Mouse (Mus musculus) heart, embryonic 13.5 days (tissue): ENCODE measurements around the gene Sec16b. TPM values are rescaled to one million over a fixed set of nuclear protein-coding genes. Genes with fewer than 3 reads are reported as not detected.
A peak's percentile ranks its signal among the peaks of the same experiment; 100 is the strongest.

Experiments used
- ATAC-seq: fragments of 200-750 bp; cut with Nextera tagmentation; 2 replicates; pipeline ENCODE4 v1.8.0; 2017; ENCODE audit warnings: moderate TSS enrichment; ENCODE audit not compliant: insufficient number of reproducible peaks, low FRiP score, low TSS enrichment; ENCODE audit errors: extremely low read depth
- H3K27ac ChIP-seq: fragments of 300-500 bp; sonication (generic); replicated peaks from 2 replicates; pipeline ENCODE4 v1.5.1; 2015; ENCODE audit warnings: moderate library complexity, mild to moderate bottlenecking, inconsistent platforms
- H3K27me3 ChIP-seq: fragments of 300-500 bp; sonication (generic); replicated peaks from 2 replicates; pipeline ENCODE4 v1.6.1; 2015; ENCODE audit warnings: mild to moderate bottlenecking, inconsistent platforms
- H3K36me3 ChIP-seq: fragments of 300-500 bp; sonication (generic); 2 replicates; pipeline ENCODE4 v1.6.1; 2015; ENCODE audit warnings: mild to moderate bottlenecking, inconsistent platforms
- H3K4me1 ChIP-seq: fragments of 300-500 bp; sonication (generic); 2 replicates; pipeline ENCODE4 v1.6.1; 2015; ENCODE audit warnings: inconsistent platforms
- H3K4me2 ChIP-seq: fragments of 300-500 bp; sonication (generic); 2 replicates; pipeline ENCODE4 v1.6.1; 2015; ENCODE audit warnings: inconsistent platforms, mild to moderate bottlenecking, moderate library complexity
- H3K4me3 ChIP-seq: fragments of 300-500 bp; sonication (generic); 2 replicates; pipeline ENCODE4 v1.5.1; 2015; ENCODE audit warnings: moderate library complexity, mild to moderate bottlenecking, inconsistent platforms
- H3K9ac ChIP-seq: fragments of 300-500 bp; sonication (generic); 2 replicates; pipeline ENCODE4 v1.6.1; 2015; ENCODE audit warnings: inconsistent platforms, mild to moderate bottlenecking, moderate library complexity
- H3K9me3 ChIP-seq: fragments of 300-500 bp; sonication (generic); 2 replicates; pipeline ENCODE4 v1.6.1; 2016; ENCODE audit warnings: inconsistent platforms
- WGBS: fragments of 180-500 bp; shearing (Covaris S2); methylation state at CpG from one replicate; pipeline ENCODE4 v1.1.7; 2015; ENCODE audit warnings: mixed read lengths; 5-methylcytosine and 5-hydroxymethylcytosine counted together
- polyA plus RNA-seq: library from polyadenylated mRNA; unstranded; fragments of >200 nt; fragmentation: Nextera tagmentation; extraction: Ambion mirVana; gene quantifications from 2 replicates; pipeline ENCODE4 v1.2.1, GENCODE M21; 2015

Gene Sec16b
- polyA plus RNA-seq, 1 experiment from 2014 or later, result 1.2 TPM

DNA sequence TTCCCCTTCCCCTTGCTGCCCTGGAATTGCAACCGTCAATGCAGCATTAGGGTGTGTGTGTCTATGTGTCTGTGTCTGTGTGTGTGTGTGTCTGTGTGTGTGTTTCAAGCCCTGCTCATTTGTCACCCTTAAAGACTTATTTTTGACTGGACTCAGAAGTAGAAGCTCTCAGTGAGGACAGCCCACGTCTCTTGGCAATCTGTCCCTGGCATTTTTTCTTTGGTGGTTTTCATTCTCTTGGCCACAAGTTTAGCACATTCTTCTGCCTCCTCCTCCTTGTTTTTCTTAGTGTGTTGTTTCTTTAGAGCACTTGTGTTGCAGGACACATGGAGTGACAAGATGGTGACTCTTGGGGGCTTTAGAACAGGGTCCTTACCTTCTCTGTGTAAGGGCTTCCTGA lies 30.3 kb upstream of the Sec16b start:
- Histone ChIP-seq H3K4me3 (no peak overlapping the region), H3K4me2 (no peak overlapping the region), H3K9ac (no peak overlapping the region), H3K27me3 (no peaks in the 10 kb centered on the region), H3K4me1 (peaks cover 9% of the 10 kb centered on the region), H3K27ac (no peak overlapping the region), H3K9me3 (no peaks in the 10 kb centered on the region), H3K36me3 (peaks cover 29% of the 10 kb centered on the region)
- ATAC-seq, result no peak
- 44% methylated on average over 2 of the region's 2 CpGs for WGBS

DNA sequence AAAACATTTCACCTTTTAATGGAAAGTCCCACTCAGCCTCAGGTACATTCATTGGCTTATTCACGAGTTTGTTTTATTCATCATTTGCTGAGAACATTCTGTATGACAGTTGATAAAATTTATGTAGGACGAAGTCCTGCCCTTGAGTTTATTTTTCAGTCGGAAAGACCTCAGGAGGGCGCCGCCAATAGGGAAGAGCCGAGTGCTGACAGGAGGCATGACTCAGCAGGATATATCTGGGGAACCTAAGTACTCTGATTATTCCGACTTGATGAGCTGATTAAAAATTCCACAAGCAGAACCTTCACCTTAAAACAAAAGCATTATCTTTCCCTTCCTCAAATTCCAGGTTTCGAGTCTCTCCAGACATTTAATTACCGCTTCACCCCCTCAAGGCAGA lies 26.4 kb upstream of the Sec16b start:
- WGBS, result 10% methylated on average over 9 of the region's 9 CpGs
- Histone ChIP-seq H3K4me2 (no peak overlapping the region), H3K27me3 (no peaks in the 10 kb centered on the region), H3K27ac (no peak overlapping the region), H3K36me3 (peaks cover 14% of the 10 kb centered on the region), H3K4me3 (no peak overlapping the region), H3K4me1 (peaks cover 9% of the 10 kb centered on the region), H3K9ac (no peak overlapping the region), H3K9me3 (no peaks in the 10 kb centered on the region)
- no peak for ATAC-seq

DNA sequence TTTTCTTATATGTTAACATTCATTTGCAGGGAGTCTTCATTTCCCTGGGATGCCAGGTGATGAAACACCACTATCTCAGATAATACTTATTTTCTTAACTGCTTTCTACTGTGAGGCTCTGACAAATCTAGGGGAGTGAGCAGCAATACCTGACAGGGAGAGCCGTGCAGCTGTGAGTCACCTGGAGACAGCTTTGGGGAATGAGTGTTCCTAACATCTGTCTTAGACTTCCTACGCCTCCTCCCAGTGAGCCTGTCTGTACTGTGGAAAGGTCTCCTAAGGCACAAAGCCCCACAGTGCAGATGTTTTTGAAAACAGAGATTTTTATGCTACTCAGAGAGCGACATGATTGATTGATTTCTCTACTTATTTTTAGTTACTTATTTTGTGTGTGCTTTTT lies 25.6 kb upstream of the Sec16b start:
- Histone ChIP-seq H3K9me3 (no peaks in the 10 kb centered on the region), H3K4me1 (peaks cover 9% of the 10 kb centered on the region), H3K4me2 (no peak overlapping the region), H3K27me3 (no peaks in the 10 kb centered on the region), H3K27ac (no peak overlapping the region), H3K36me3 (peaks cover 14% of the 10 kb centered on the region), H3K4me3 (no peak overlapping the region), H3K9ac (0 out of 2 replicates have a peak overlapping the region, but pooled peaks have one; percentile 33)
- whole genome bisulfite sequencing, result 60% methylated on average over 3 of the region's 3 CpGs
- ATAC-seq, result no peak

DNA sequence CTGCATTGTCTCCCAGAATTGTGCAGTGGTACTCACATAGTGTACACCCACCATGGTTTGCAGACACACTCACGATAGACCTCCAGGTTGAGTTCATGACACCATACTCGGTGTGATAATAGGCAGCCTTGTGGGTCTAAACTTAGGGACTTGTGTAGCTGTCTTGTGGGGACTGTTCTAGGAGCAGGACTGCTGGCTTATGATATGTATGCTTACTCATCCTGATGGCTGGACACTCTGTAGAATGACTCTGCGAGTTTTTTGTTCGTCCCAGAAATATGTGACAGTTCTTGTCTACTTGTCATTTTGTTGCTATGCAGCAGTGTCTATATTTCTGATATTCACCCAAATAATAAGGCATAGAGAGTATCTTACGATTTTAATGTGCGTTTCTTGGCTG lies 24.9 kb upstream of the Sec16b start:
- WGBS, result 80% methylated on average over 6 of the region's 6 CpGs
- H3K9ac ChIP-seq, result no peak overlapping the region
- H3K36me3 ChIP-seq, result peaks cover 14% of the 10 kb centered on the region
- H3K4me2 ChIP-seq, result no peak overlapping the region
- no peak overlapping the region for H3K4me3 ChIP-seq
- no peaks in the 10 kb centered on the region for H3K9me3 ChIP-seq
- H3K27ac ChIP-seq, result no peak overlapping the region
- no peak; the same call in 1 of the 2 replicates for ATAC-seq
- no peaks in the 10 kb centered on the region for H3K27me3 ChIP-seq
- H3K4me1 ChIP-seq, result peaks cover 9% of the 10 kb centered on the region

DNA sequence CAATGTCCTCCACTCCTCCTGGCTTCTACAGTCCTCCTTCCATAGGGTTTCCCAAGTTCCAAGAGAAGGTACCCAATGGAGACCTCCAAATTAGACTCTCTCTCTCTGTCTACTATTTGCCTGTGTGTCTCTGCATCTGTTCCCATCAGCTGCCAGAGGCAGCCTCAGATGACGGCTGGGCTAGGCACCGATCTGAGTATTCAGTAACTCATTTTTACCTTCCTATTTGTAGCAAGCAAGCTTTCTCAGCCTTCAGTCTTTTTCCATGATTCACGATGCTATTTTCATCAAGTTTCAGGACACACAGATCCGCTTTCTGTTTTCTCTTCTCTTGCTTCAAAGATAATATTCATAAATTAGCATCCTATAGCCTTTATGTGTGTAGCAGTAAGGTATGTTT lies 22.4 kb upstream of the Sec16b start:
- no peak overlapping the region for H3K27ac ChIP-seq
- H3K9me3 ChIP-seq, result no peaks in the 10 kb centered on the region
- no peaks in the 10 kb centered on the region for H3K27me3 ChIP-seq
- ATAC-seq, result no peak
- 92% methylated on average over 4 of the region's 4 CpGs for WGBS
- H3K4me2 ChIP-seq, result no peak overlapping the region
- H3K4me3 ChIP-seq, result no peak overlapping the region
- H3K36me3 ChIP-seq, result peaks cover 8% of the 10 kb centered on the region; the same call in 1 of the 2 replicates
- H3K9ac ChIP-seq, result no peak overlapping the region
- H3K4me1 ChIP-seq, result peaks cover 9% of the 10 kb centered on the region

DNA sequence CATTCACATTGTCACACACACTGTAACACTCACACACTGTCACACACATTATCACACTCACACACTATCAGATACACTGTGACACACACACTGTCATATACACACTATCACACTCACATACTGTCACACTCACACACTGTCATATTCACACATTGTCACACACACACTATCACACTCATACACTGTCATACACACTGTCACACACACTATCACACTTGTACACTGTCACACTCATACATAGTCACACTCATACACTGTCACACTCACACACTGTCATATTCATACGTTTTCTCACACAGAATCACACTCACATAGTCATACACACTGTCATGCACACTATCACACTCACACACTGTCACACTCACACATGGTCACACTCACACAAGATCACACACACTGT lies 5.9 kb upstream of the Sec16b start:
- Histone ChIP-seq H3K36me3 (no peaks in the 10 kb centered on the region), H3K9ac (no peak overlapping the region), H3K4me2 (no peak overlapping the region), H3K27me3 (no peaks in the 10 kb centered on the region), H3K4me3 (no peak overlapping the region), H3K27ac (no peak overlapping the region), H3K9me3 (peaks cover 7% of the 10 kb centered on the region; the same call in 1 of the 2 replicates), H3K4me1 (no peaks in the 10 kb centered on the region)
- no peak for ATAC-seq
- WGBS, result 79% methylated on average over 1 of the region's 1 CpGs

DNA sequence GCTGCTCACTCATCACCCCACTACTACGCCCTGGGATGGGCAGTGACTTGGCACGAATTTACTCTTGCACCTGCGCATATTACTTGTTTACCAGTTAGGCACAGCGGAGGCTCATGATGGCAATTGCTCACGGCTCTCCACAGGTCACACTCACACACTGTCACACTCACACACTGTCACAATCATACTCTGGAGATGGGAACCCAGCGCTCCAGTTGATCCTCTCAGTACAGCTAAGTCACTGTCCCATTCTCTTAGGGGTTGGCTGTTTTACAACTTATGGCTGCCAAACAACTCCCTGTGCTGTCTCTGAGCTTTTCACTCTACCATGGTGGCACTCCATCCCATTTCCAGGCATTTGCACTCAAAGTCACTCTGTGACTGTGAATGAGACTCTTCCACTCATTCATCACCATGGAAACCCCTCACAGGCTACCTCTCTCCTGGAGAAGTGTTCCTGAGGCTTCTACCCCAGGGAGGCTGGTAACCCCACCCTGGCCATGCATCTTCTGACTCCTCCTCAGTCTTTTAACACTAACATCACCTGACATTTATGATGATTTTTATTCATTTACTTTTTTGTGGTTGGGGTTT lies 5.1 kb upstream of the Sec16b start:
- Histone ChIP-seq H3K4me1 (no peaks in the 10 kb centered on the region), H3K4me3 (no peak overlapping the region), H3K36me3 (no peaks in the 10 kb centered on the region), H3K9ac (no peak overlapping the region), H3K27me3 (no peaks in the 10 kb centered on the region), H3K4me2 (no peak overlapping the region), H3K9me3 (peaks cover 7% of the 10 kb centered on the region; the same call in 1 of the 2 replicates), H3K27ac (no peak overlapping the region)
- WGBS, result 95% methylated on average over 6 of the region's 6 CpGs
- ATAC-seq, result no peak

DNA sequence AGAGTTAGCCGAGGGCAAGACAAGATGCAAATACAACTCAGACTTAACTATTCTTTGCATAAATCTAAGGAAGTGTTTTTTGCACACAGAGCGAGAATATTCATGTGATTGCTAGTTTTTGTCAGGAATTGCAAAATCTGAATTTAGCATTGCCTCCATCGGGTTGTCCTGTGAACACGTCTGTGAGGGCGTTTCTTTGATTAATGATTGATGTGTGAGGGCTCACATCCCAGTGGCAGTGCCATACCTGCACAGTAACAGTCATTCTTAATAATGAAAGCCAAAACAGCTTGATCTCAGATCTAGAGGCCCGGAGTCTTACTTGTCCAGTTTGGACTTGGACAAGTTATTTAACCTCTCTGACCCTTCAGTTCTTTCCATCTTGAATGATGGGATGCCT lies 3.5 kb upstream of the Sec16b start:
- Histone ChIP-seq H3K4me1 (no peaks in the 10 kb centered on the region), H3K27ac (no peak overlapping the region), H3K9ac (no peak overlapping the region), H3K27me3 (no peaks in the 10 kb centered on the region), H3K9me3 (peaks cover 7% of the 10 kb centered on the region; the same call in 1 of the 2 replicates), H3K4me2 (no peak overlapping the region), H3K4me3 (no peak overlapping the region), H3K36me3 (no peaks in the 10 kb centered on the region)
- WGBS, result 76% methylated on average over 6 of the region's 6 CpGs
- no peak for ATAC-seq

DNA sequence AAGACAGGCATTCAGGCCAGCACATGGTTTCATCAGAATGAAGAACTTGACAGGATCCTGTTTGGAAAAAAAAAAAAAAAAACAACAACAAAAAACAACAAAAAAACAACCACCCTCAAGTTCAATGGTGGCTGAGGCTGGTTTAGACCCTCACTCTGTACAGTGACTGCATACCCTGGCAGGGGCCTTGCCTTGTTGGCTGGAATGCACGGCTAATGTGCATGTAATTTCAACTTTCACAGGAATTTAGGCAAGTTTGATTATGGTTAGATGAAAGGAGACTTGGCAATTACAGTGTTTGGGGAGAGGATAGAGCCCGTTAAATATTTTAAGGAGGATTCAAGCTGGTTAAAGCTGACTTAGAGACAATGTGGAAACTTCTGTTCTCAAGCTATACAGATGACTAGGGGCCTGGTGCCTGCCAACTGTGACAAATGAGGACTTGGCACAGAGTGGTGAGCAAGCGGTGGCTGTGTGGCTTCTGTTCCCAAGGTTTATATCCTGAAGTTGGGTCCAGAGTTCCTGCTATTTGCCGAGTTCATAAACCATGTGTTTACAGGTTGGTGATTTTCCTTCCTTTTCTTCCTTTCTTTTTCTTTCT lies 567 bp downstream of the Sec16b start:
- Histone ChIP-seq H3K4me2 (peak overlapping the region; percentile 41), H3K27ac (no peak overlapping the region), H3K4me3 (no peak overlapping the region), H3K4me1 (peaks cover 7% of the 10 kb centered on the region), H3K27me3 (no peaks in the 10 kb centered on the region), H3K9me3 (no peaks in the 10 kb centered on the region), H3K9ac (no peak overlapping the region), H3K36me3 (no peaks in the 10 kb centered on the region)
- 58% methylated on average over 4 of the region's 4 CpGs for WGBS
- ATAC-seq, result no peak

DNA sequence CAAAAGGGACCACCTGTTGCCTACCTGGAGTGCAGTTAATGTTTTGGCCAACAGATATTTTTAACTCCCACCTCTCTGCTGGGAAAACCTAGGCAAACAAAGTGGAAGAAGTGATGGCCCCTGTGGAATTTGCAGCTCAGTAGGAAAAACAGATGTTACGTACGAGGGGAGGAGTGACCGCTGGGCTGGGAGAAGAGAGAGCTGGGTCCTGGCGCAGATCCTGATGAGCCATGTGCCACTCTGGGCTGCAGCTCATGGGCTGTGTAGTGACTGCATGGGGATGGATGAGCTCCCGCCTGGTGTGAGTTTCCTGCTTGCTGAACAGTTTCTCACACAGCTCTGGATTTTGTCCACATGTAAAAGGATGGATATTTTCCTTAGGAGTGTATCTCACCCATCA lies 1.3 kb downstream of the Sec16b start:
- Histone ChIP-seq H3K9ac (no peak overlapping the region), H3K36me3 (no peaks in the 10 kb centered on the region), H3K4me3 (no peak overlapping the region), H3K27ac (no peak overlapping the region), H3K4me1 (peaks cover 9% of the 10 kb centered on the region), H3K27me3 (no peaks in the 10 kb centered on the region), H3K9me3 (no peaks in the 10 kb centered on the region), H3K4me2 (peak overlapping the region; percentile 8; the same call in 1 of the 2 replicates)
- ATAC-seq, result no peak
- 31% methylated on average over 5 of the region's 5 CpGs for WGBS

DNA sequence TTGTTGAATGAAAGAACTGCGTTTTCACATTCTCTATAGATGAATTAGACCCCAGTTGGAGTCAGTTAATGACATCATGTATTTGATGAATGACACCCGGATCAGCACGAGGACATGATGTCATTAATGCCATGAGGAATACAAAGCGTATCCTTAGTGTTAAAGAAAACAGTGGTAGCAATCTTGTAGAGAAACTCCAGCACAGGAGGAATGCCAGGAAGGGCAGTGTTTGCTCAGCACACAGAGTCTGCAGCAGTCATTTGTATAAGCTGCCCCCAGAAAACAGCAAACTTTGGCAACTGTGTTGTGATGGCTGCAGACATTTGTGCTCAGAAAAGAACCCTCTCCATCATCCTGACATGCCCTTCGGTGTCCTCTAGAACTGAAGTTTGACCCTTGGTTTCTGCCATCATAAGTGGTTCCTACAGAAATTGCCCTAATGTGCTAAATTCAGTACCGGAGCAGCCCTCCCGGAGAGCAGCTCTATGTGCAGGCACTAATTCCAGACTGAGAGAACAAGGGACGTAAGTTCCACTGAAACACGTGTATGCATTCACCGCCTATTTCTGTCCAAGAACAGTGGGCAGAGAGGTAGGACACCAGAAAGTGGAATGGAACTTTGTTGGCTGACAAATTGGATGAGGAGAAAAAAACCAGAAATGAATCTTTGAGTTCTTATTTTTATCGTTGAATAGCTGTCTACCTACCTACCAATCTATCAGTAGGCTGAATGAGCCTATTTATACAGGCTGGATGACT lies 6.3 kb downstream of the Sec16b start:
- H3K9me3 ChIP-seq, result no peaks in the 10 kb centered on the region
- no peaks in the 10 kb centered on the region for H3K27me3 ChIP-seq
- H3K27ac ChIP-seq, result no peak overlapping the region
- 60% methylated on average over 11 of the region's 11 CpGs for WGBS
- H3K4me1 ChIP-seq, result peaks cover 20% of the 10 kb centered on the region
- H3K9ac ChIP-seq, result no peak overlapping the region
- no peak overlapping the region for H3K4me2 ChIP-seq
- no peaks in the 10 kb centered on the region for H3K36me3 ChIP-seq
- ATAC-seq, result no peak
- no peak overlapping the region for H3K4me3 ChIP-seq
